Mouse (Mus musculus) heart, adult 2 months (tissue): ENCODE data around the gene Galntl6. TPM values are rescaled to one million over a fixed set of nuclear protein-coding genes. Genes with fewer than 3 reads are reported as not detected.
A peak's percentile ranks its signal among the peaks of the same experiment; 100 is the strongest.

ENCODE experiments used
- DNase-seq, 2 experiments: peaks; one replicate each; pipeline ENCODE4 v3.0.0; 2021
- H3K27ac ChIP-seq: fragments of 200-600 bp; 2 replicates; pipeline ENCODE4 v1.8.1; 2022
- H3K27me3 ChIP-seq: fragments of 200-500 bp; 2 replicates; pipeline ENCODE4 v1.6.1; 2012; ENCODE audit warnings: mild to moderate bottlenecking, low read length, inconsistent platforms, mixed read lengths; ENCODE audit not compliant: control insufficient read depth, insufficient read depth
- H3K36me3 ChIP-seq: fragments of 200-500 bp; 2 replicates; pipeline ENCODE4 v1.6.1; 2012; ENCODE audit warnings: low read length, inconsistent platforms; ENCODE audit not compliant: control insufficient read depth, insufficient read depth
- H3K4me1 ChIP-seq: fragments of 200-500 bp; 2 replicates; pipeline ENCODE4 v1.6.1; 2011; ENCODE audit warnings: low read length; ENCODE audit not compliant: control insufficient read depth, insufficient read depth
- H3K4me3 ChIP-seq: fragments of 200-600 bp; 2 replicates; pipeline ENCODE4 v1.8.1; 2022
- H3K79me2 ChIP-seq: fragments of 200-500 bp; replicated peaks from 2 replicates; pipeline ENCODE4 v1.6.1; 2012; ENCODE audit warnings: mild to moderate bottlenecking, inconsistent platforms, low read length, moderate library complexity, mixed read lengths; ENCODE audit not compliant: control insufficient read depth, insufficient read depth
- H3K9ac ChIP-seq: fragments of 200-500 bp; 2 replicates; pipeline ENCODE4 v1.6.1; 2012; ENCODE audit warnings: low read depth, mild to moderate bottlenecking, control low read depth, inconsistent platforms, low read length, mixed read lengths
- CTCF ChIP-seq: fragments of 200-600 bp; IDR thresholded peaks from 2 replicates; pipeline ENCODE4 v1.8.1; 2022; ENCODE audit warnings: antibody characterized with exemption, mild to moderate bottlenecking, moderate library complexity
- EP300 ChIP-seq: fragments of 200-500 bp; IDR thresholded peaks from 2 replicates; pipeline ENCODE4 v1.6.1; 2011; ENCODE audit warnings: low read depth, low read length, control low read depth; ENCODE audit not compliant: insufficient read depth
- POLR2A ChIP-seq: fragments of 200-500 bp; IDR thresholded peaks from 2 replicates; pipeline ENCODE4 v1.6.1; 2011; ENCODE audit warnings: mild to moderate bottlenecking, low read depth, low read length, control low read depth; ENCODE audit not compliant: insufficient read depth
- WGBS: fragments of 180-500 bp; shearing (Covaris S2); methylation state at CpG from one replicate; pipeline ENCODE4 v1.1.7; 2018; 5-methylcytosine and 5-hydroxymethylcytosine counted together
- intact Hi-C: fragments of 180-260 bp; cut with DNase I; formaldehyde crosslinking; loops from one replicate; pipeline ENCODE4 v1.15.1; 2025
- polyA plus RNA-seq: library from polyadenylated mRNA; depleted of rRNA; stranded (reverse); fragments of >200 nt; gene quantifications from 2 replicates; pipeline ENCODE4 v1.2.3, GENCODE M21; 2012
- total RNA-seq, 2 experiments: library from RNA; stranded (reverse); gene quantifications; 2 replicates each; pipeline ENCODE4 v1.2.3; 2021

Galntl6 gene
- total and polyA plus RNA-seq, 3 experiments = not detected

DNA sequence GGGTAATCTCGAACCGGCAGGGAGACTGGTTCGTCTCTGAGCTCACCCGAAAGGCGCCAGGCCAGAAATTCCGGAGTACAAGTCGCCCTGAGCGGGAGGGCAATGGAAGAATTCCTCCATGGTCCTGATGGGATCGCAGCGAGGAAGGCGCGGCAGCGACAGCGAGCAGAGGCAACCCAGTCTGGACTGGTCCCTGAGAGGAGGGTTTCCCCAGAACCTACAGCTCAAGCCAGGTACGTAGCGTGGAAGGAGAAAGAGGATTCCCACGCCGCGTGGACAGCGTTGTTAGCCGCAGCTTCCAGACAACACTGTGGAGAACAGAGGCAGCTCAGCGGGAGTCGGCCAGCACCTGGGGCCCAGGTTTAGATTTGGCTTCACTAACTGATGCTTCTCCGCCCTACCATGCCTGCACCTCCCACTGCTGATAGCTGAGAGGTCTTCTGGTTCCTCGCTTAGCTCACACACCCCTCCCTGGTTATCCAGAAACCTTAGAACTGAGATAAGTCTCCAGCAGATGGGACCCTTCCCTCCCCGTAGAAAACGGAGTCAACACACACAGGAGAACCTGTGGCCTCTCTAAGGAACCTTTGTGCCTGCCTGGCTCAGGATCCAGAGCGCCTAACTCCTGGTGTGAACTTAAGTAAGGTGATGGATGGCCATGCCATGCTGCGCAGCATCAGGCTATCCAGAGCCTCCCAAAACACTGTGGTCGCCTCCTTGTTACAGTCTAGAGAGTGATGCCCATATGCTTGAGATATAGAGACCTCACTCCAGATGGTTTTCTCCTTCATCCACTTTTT is 600 bp upstream of the Galntl6 start:
- intact Hi-C loops = no loop called here
- H3K27me3 ChIP-seq = 0 out of 2 replicates have a peak, but pooled peaks cover 1% of the 10 kb centered on the region
- TF ChIP-seq EP300 = no peak
- TF ChIP-seq CTCF = no peak
- TF ChIP-seq POLR2A = no peak
- no peaks in the 10 kb centered on the region for H3K4me1 ChIP-seq
- DNase-seq = no peak
- H3K4me3 ChIP-seq = no peak overlapping the region
- H3K27ac ChIP-seq = no peak overlapping the region
- H3K9ac ChIP-seq = no peak overlapping the region
- H3K36me3 ChIP-seq = no peaks in the 10 kb centered on the region
- no peaks in the 10 kb centered on the region for H3K79me2 ChIP-seq
- WGBS = 5% methylated on average over 30 of the region's 30 CpGs

- no peak within 1 kb of the TSS for H3K9ac ChIP-seq
- intact Hi-C loops = no loop called here
- 12% methylated on average over 14 of the region's 14 CpGs for WGBS
These were observed 763 bp downstream of the Galntl6 start, which contains the start of gene BC030500 for GRCm38 (mm10) chr8:58911677-58912076. Gene BC030500 (plus strand): TSS chr8:58911755.

GRCm38 (mm10) chr8:58904465-58904864 is 8.0 kb downstream of the Galntl6 start:
- WGBS = 33% methylated on average over 2 of the region's 2 CpGs
- H3K79me2 ChIP-seq = no peaks in the 10 kb centered on the region
- no peaks in the 10 kb centered on the region for H3K4me1 ChIP-seq
- TF ChIP-seq EP300 (no peak), CTCF (no peak), POLR2A (no peak)
- no peak overlapping the region for H3K9ac ChIP-seq
- DNase-seq = no peak
- intact Hi-C loops = no loop called here
- no peaks in the 10 kb centered on the region for H3K36me3 ChIP-seq
- no peak overlapping the region for H3K4me3 ChIP-seq
- no peak overlapping the region for H3K27ac ChIP-seq
- H3K27me3 ChIP-seq = no peaks in the 10 kb centered on the region

More at GRCm38 (mm10) chr8:58911677-58912076, 763 bp downstream of the Galntl6 start, which contains the start of gene BC030500:
- H3K27me3 ChIP-seq = 0 out of 2 replicates have a peak, but pooled peaks cover 1% of the 10 kb centered on the region
- H3K79me2 ChIP-seq = no peaks in the 10 kb centered on the region
- H3K36me3 ChIP-seq = no peaks in the 10 kb centered on the region
- TF ChIP-seq POLR2A = no peak
- no peak for TF ChIP-seq CTCF
- TF ChIP-seq EP300 = no peak
- H3K27ac ChIP-seq = no peak within 1 kb of the TSS
- no peak for DNase-seq
- H3K4me3 ChIP-seq = no peak within 1 kb of the TSS
- no peaks in the 10 kb centered on the region for H3K4me1 ChIP-seq

GRCm38 (mm10) chr8:58895960-58896359 is 16.5 kb downstream of the Galntl6 start:
- TF ChIP-seq POLR2A = no peak
- no peak for TF ChIP-seq EP300
- TF ChIP-seq CTCF = no peak
- H3K4me3 ChIP-seq = no peak overlapping the region
- WGBS = 46% methylated on average over 6 of the region's 6 CpGs
- no peaks in the 10 kb centered on the region for H3K27me3 ChIP-seq
- no peaks in the 10 kb centered on the region for H3K36me3 ChIP-seq
- H3K27ac ChIP-seq = no peak overlapping the region
- H3K79me2 ChIP-seq = no peaks in the 10 kb centered on the region
- no peak for DNase-seq
- no peaks in the 10 kb centered on the region for H3K4me1 ChIP-seq
- intact Hi-C loops = no loop called here
- H3K9ac ChIP-seq = no peak overlapping the region

DNA sequence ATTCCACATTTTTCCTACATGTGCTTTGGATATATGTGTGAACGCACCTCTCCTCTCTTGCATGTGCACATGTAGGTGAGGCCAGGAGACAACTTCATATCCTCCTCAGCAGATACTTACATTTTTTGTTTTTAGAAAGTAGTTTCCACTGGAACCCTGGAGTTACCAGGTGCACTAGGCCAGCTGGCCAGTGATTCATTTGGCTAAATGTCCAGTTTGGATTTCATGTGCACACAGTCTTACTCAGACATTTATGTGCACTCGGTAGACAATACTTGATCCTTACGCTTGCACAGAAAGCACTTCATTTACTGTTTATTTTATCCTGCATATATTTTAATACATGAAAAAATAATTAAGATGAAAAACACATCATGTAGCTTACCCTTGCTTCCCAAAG is 21.8 kb downstream of the Galntl6 start:
- TF ChIP-seq EP300 (no peak), CTCF (no peak), POLR2A (no peak)
- H3K27me3 ChIP-seq = no peaks in the 10 kb centered on the region
- H3K79me2 ChIP-seq = no peaks in the 10 kb centered on the region
- 86% methylated on average over 3 of the region's 3 CpGs for WGBS
- H3K9ac ChIP-seq = no peak overlapping the region
- no peak overlapping the region for H3K27ac ChIP-seq
- no peaks in the 10 kb centered on the region for H3K4me1 ChIP-seq
- no peak overlapping the region for H3K4me3 ChIP-seq
- no peaks in the 10 kb centered on the region for H3K36me3 ChIP-seq
- intact Hi-C loops = no loop called here
- DNase-seq = no peak

- WGBS = 3% methylated on average over 1 of the region's 1 CpGs
- TF ChIP-seq POLR2A = no peak
- TF ChIP-seq CTCF = peak; percentile 40
- DNase-seq = no peak
These were observed 26.0 kb downstream of the Galntl6 start for GRCm38 (mm10) chr8:58886405-58886804.

More at GRCm38 (mm10) chr8:58886405-58886804, 26.0 kb downstream of the Galntl6 start:
- H3K27ac ChIP-seq = no peak overlapping the region
- intact Hi-C loops = no loop called here
- no peaks in the 10 kb centered on the region for H3K4me1 ChIP-seq
- no peak overlapping the region for H3K4me3 ChIP-seq
- no peak overlapping the region for H3K9ac ChIP-seq
- H3K79me2 ChIP-seq = no peaks in the 10 kb centered on the region
- H3K36me3 ChIP-seq = no peaks in the 10 kb centered on the region
- no peaks in the 10 kb centered on the region for H3K27me3 ChIP-seq
